ENCODE assay signal across 8 mouse cellular contexts in the genomic region with DNA sequence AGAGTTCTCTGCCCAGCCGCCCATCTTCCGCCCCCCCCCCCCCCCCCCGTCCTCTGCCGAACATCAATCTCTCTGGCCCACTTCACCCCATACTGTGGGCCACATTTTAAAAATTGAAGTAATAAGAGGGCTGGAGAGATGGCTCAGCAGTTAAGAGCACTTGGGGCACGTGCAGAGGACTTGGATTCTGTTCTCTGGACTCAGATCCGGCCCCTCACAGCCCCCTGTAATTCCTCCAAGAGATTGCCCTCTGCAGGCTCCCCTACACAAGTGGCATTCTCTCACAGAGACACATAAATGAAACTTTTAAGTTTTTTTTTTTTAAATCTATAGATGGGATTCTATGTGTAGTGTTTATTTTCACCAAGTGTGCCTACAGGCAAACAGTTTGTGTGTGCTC. TPM values are rescaled to one million over a fixed set of nuclear protein-coding genes. Genes with fewer than 3 reads are reported as not detected.
A peak's percentile ranks its signal among the peaks of the same experiment; 100 is the strongest.
DNase-seq lines count a peak whose midpoint lies in the region; ATAC-seq and TF ChIP-seq lines count a peak whose summit lies in the region.

No protein-coding gene starts in this region.

- H3K36me3 ChIP-seq in heart, embryonic 11.5 days (ENCODE audit: control insufficient read depth, insufficient read depth, low read length) = 0 out of 2 replicates have a peak, but pooled peaks cover 3% of the 10 kb centered on the region
- H3K36me3 ChIP-seq in MEL (ENCODE audit: control insufficient read depth in 1 of 2, insufficient read depth in 2 of 2, low read length in 2 of 2) = peaks cover 0 to 46% of the 10 kb centered on the region in 2 experiments; a peak in 2 of 4 replicates
- peaks cover 23% of the 10 kb centered on the region for H3K36me3 ChIP-seq in hindbrain, embryonic 10.5 days
- H3K36me3 ChIP-seq in macrophage (ENCODE audit: inconsistent target) = no peaks in the 10 kb centered on the region

- no peak for TF ChIP-seq RAD21 in MEL (IDR thresholded peaks at IDR 0.05; ENCODE audit: low read depth, low read length)

- H3K9me3 ChIP-seq in heart, embryonic 11.5 days (replicated peaks; ENCODE audit: control insufficient read depth, low read length) = no peaks in the 10 kb centered on the region
- H3K9me3 ChIP-seq in MEL (replicated peaks; ENCODE audit: insufficient read depth, low read length) = no peaks in the 10 kb centered on the region
- H3K9me3 ChIP-seq in hindbrain, embryonic 10.5 days = no peaks in the 10 kb centered on the region

- TF ChIP-seq EP300 in MEL (IDR thresholded peaks at IDR 0.05; ENCODE audit: low read depth in 1 of 2, low read length in 2 of 2) = no peak

- H3K4me2 ChIP-seq in heart, embryonic 11.5 days = peak overlapping the region; percentile 67

- DNase-seq in heart, postnatal 4 days = no peak
- no peak for DNase-seq in MEL (ENCODE audit: low read depth, low spot score)
- DNase-seq in hindbrain, embryonic 10.5 days (ENCODE audit: low spot score) = no peak
- DNase-seq in spleen, postnatal 36 days (ENCODE audit: low spot score in 2 of 2) = no peak
- no peak for DNase-seq in ovary, postnatal 14 days (ENCODE audit: low spot score)
- DNase-seq in left cerebral cortex, adult 11 months (ENCODE audit: low spot score) = no peak

- TF ChIP-seq CTCF in MEL (IDR thresholded peaks at IDR 0.05 in 2 of 3, conservative IDR thresholded peaks at IDR 0.05 in 1 of 3; ENCODE audit: control insufficient read depth in 1 of 3, insufficient read depth in 1 of 3, low read depth in 2 of 3, low read length in 3 of 3, poor library complexity in 1 of 3, severe bottlenecking in 1 of 3) = no peak

- TF ChIP-seq POLR2A in MEL (IDR thresholded peaks at IDR 0.05; ENCODE audit: control insufficient read depth in 1 of 2, insufficient read depth in 1 of 2, low read depth in 1 of 2, low read length in 2 of 2, poor library complexity in 1 of 2) = no peak

- peaks cover 71% of the 10 kb centered on the region for H3K79me2 ChIP-seq in MEL (ENCODE audit: control insufficient read depth, insufficient read depth, low read length, poor library complexity)
- H3K79me2 ChIP-seq in macrophage (ENCODE audit: inconsistent target) = peaks cover 97% of the 10 kb centered on the region

- no peak for ATAC-seq in heart, embryonic 11.5 days (replicated peaks; ENCODE audit: insufficient number of reproducible peaks, low FRiP score, low TSS enrichment)

- H3K27me3 ChIP-seq in heart, embryonic 11.5 days (ENCODE audit: control insufficient read depth, insufficient read depth, low read length) = no peaks in the 10 kb centered on the region
- no peaks in the 10 kb centered on the region for H3K27me3 ChIP-seq in MEL (ENCODE audit: control insufficient read depth in 1 of 2, insufficient read depth in 2 of 2, low read length in 2 of 2)
- no peaks in the 10 kb centered on the region for H3K27me3 ChIP-seq in hindbrain, embryonic 10.5 days (ENCODE audit: insufficient read depth, poor library complexity, severe bottlenecking)

- no peak overlapping the region for H3K4me3 ChIP-seq in heart, embryonic 11.5 days (ENCODE audit: low read depth, low read length)
- no peak overlapping the region for H3K4me3 ChIP-seq in MEL (ENCODE audit: control insufficient read depth in 1 of 2, insufficient read depth in 1 of 2, low read depth in 2 of 2, low read length in 2 of 2)
- peak overlapping the region; percentile 44 for H3K4me3 ChIP-seq in hindbrain, embryonic 10.5 days
- H3K4me3 ChIP-seq in macrophage (ENCODE audit: inconsistent target) = no peak overlapping the region

- H3K27ac ChIP-seq in heart, embryonic 11.5 days (ENCODE audit: low read depth, low read length) = no peak overlapping the region; the same call in 1 of the 2 replicates
- H3K27ac ChIP-seq in MEL (ENCODE audit: control insufficient read depth, low read depth, low read length) (peak overlapping the region; percentile 35; the same call in 1 of the 2 replicates), macrophage (peak overlapping the region; percentile 52)
- peak overlapping the region; percentile 83 for H3K27ac ChIP-seq in hindbrain, embryonic 10.5 days

- H3K4me1 ChIP-seq in heart, embryonic 11.5 days (ENCODE audit: control insufficient read depth, insufficient read depth, low read length) = peaks cover 93% of the 10 kb centered on the region
- H3K4me1 ChIP-seq in MEL (ENCODE audit: control insufficient read depth in 1 of 2, insufficient read depth in 2 of 2, low read length in 2 of 2) = peaks cover 22 to 52% of the 10 kb centered on the region in 2 experiments
- peaks cover 98% of the 10 kb centered on the region for H3K4me1 ChIP-seq in hindbrain, embryonic 10.5 days (replicated peaks)

- 35% methylated on average over 5 of the region's 6 CpGs for WGBS in heart, embryonic 11.5 days (ENCODE audit: insufficient replicate concordance)
- 10% methylated on average over 6 of the region's 6 CpGs for WGBS in hindbrain, embryonic 10.5 days
- 55% methylated on average over 3 of the region's 6 CpGs for WGBS in macrophage (ENCODE audit: missing documents)

- H3K9ac ChIP-seq in heart, embryonic 11.5 days (ENCODE audit: low read depth, low read length) = no peak overlapping the region; the same call in 1 of the 2 replicates
- H3K9ac ChIP-seq in MEL (ENCODE audit: control insufficient read depth, low read depth, low read length, poor library complexity, severe bottlenecking) = no peak overlapping the region

TF ChIP-seq in MEL, 35 proteins besides CTCF, POLR2A, EP300 and RAD21:
- TF ChIP-seq NELFE (IDR thresholded peaks at IDR 0.05; ENCODE audit: low read depth, low read length) = no peak
- no peak for TF ChIP-seq ELF1 (IDR thresholded peaks at IDR 0.05; ENCODE audit: low read depth, low read length)
- TF ChIP-seq TAL1 (IDR thresholded peaks at IDR 0.05; ENCODE audit: low read length) = no peak
- no peak for TF ChIP-seq E2F4 (IDR thresholded peaks at IDR 0.05; ENCODE audit: borderline replicate concordance, low read depth, low read length)
- TF ChIP-seq JUND (IDR thresholded peaks at IDR 0.05; ENCODE audit: low read depth, low read length) = no peak
- no peak for TF ChIP-seq NRF1 (IDR thresholded peaks at IDR 0.05; ENCODE audit: insufficient read depth, low read depth, low read length, poor library complexity, severe bottlenecking)
- TF ChIP-seq POLR2AphosphoS2 (IDR thresholded peaks at IDR 0.05; ENCODE audit: low read length) = no peak
TF ChIP-seq in MEL: peak in this region for 0.

RNA-seq across cellular contexts. Expression of a gene that starts 23.1 kb away (rescaled TPM):
- 108 and 120 TPM in 2 replicates for polyA plus RNA-seq in heart, embryonic 11.5 days (2014; fragmentation: Nextera tagmentation; extraction: Ambion mirVana)
- total RNA-seq in heart, postnatal 4 days (2021) = 100 to 1,000 TPM; 255 to 279 TPM
- total RNA-seq in MEL (2012; rRNA removed) = 182 and 205 TPM in 2 replicates
- polyA plus RNA-seq in MEL (2012; ENCODE audit: insufficient read depth in 1 of 2, insufficient read length in 2 of 2, low read depth in 1 of 2, low replicate concordance in 2 of 2, missing spikeins in 1 of 2) (100 to 1,000 TPM; 362 to 516 TPM), macrophage (2018) (295 to 1,273 TPM (median 320 TPM) in 3 replicates)
- 211 and 251 TPM in 2 replicates for polyA plus RNA-seq in hindbrain, embryonic 10.5 days (2016; fragmentation: Nextera tagmentation; extraction: Ambion mirVana)
- total RNA-seq in macrophage (2018; cell fraction: chromatin; rRNA removed) = 100 to 1,000 TPM in 7 of 26 experiments, 10 to 100 TPM in 19; 35.5 to 197 (median 81.7) TPM
- 100 to 1,000 TPM; 236 to 442 (median 300) TPM for total RNA-seq in macrophage (2018; cell fraction: cytosol; rRNA removed)
- 100 to 1,000 TPM in 22 of 26 experiments, 10 to 100 TPM in 4; 85.4 to 297 (median 142) TPM for total RNA-seq in macrophage (2018; cell fraction: nucleus; rRNA removed)
